Comparison of ENCODE assay signal across 17 mouse cellular contexts in genomic region chr1:194224046-194224445, GRCm38 (mm10).
DNase-seq lines count a peak whose midpoint lies in the region; ATAC-seq and TF ChIP-seq lines count a peak whose summit lies in the region.
"Had no signal": no experiment of that assay in that cellular context is flagged by ENCODE, and none has a peak within 500 bp of the region (broad histone marks: within the 10 kb centered on the region; RNA-seq: fewer than 3 reads in every experiment).

No protein-coding gene starts in this region.

- no peaks in the 10 kb centered on the region for H3K36me3 ChIP-seq in intestine, embryonic 14.5 days (ENCODE audit: control insufficient read depth, insufficient read depth, low read length)
- no peaks in the 10 kb centered on the region for H3K36me3 ChIP-seq in intestine, postnatal 0 days (ENCODE audit: control insufficient read depth, insufficient read depth)
- H3K36me3 ChIP-seq in hindbrain, embryonic 13.5 days = no peaks in the 10 kb centered on the region
- H3K36me3 ChIP-seq in midbrain, postnatal 0 days (ENCODE audit: insufficient read depth, low read length) = no peaks in the 10 kb centered on the region
- H3K36me3 ChIP-seq: G1E had no signal

- H3K27ac ChIP-seq in intestine, embryonic 14.5 days (ENCODE audit: low read depth) = 0 out of 2 replicates have a peak overlapping the region, but pooled peaks have one; percentile 5
- H3K27ac ChIP-seq in intestine, postnatal 0 days (ENCODE audit: low read depth, low read length) = no peak overlapping the region
- H3K27ac ChIP-seq in hindbrain, embryonic 13.5 days = peak overlapping the region; percentile 76
- 0 out of 2 replicates have a peak overlapping the region, but pooled peaks have one; percentile 18 for H3K27ac ChIP-seq in midbrain, postnatal 0 days (ENCODE audit: low read depth, low read length)

- ATAC-seq in intestine, embryonic 14.5 days (replicated peaks; ENCODE audit: low FRiP score, low TSS enrichment, low read depth) = no peak
- ATAC-seq in intestine, postnatal 0 days = no peak
- no peak for ATAC-seq in hindbrain, embryonic 13.5 days (ENCODE audit: low FRiP score)
- no peak for ATAC-seq in midbrain, postnatal 0 days (ENCODE audit: low FRiP score)
- ATAC-seq: CD4-positive, CD25-positive, alpha-beta regulatory T cell, adult 4 months; liver, postnatal 0 days had no signal

- peaks cover 21% of the 10 kb centered on the region for H3K4me1 ChIP-seq in intestine, embryonic 14.5 days (replicated peaks; ENCODE audit: control insufficient read depth, insufficient read depth, low read length)
- H3K4me1 ChIP-seq in intestine, postnatal 0 days (replicated peaks; ENCODE audit: control insufficient read depth, insufficient read depth, low read length) = no peaks in the 10 kb centered on the region
- peaks cover 57% of the 10 kb centered on the region for H3K4me1 ChIP-seq in hindbrain, embryonic 13.5 days (replicated peaks)
- H3K4me1 ChIP-seq in midbrain, postnatal 0 days (ENCODE audit: insufficient read depth, low read length) = peaks cover 9% of the 10 kb centered on the region; the same call in 1 of the 2 replicates

- H3K4me2 ChIP-seq in intestine, embryonic 14.5 days (ENCODE audit: low read length) = no peak overlapping the region
- no peak overlapping the region for H3K4me2 ChIP-seq in intestine, postnatal 0 days (replicated peaks; ENCODE audit: low read depth)
- H3K4me2 ChIP-seq in hindbrain, embryonic 13.5 days = no peak overlapping the region
- no peak overlapping the region for H3K4me2 ChIP-seq in midbrain, postnatal 0 days (ENCODE audit: low read depth, low read length, poor library complexity, severe bottlenecking)

- H3K9me3 ChIP-seq in intestine, embryonic 14.5 days (ENCODE audit: control insufficient read depth, low read length) = no peaks in the 10 kb centered on the region
- no peaks in the 10 kb centered on the region for H3K9me3 ChIP-seq in intestine, postnatal 0 days (ENCODE audit: control insufficient read depth)
- H3K9me3 ChIP-seq in hindbrain, embryonic 13.5 days = no peaks in the 10 kb centered on the region
- no peaks in the 10 kb centered on the region for H3K9me3 ChIP-seq in midbrain, postnatal 0 days (ENCODE audit: low read length)
- H3K9me3 ChIP-seq: G1E had no signal

- H3K27me3 ChIP-seq in intestine, embryonic 14.5 days (replicated peaks; ENCODE audit: control insufficient read depth, insufficient read depth, low read length) = no peaks in the 10 kb centered on the region
- no peaks in the 10 kb centered on the region for H3K27me3 ChIP-seq in intestine, postnatal 0 days (replicated peaks; ENCODE audit: control insufficient read depth, insufficient read depth, low read length)
- no peaks in the 10 kb centered on the region for H3K27me3 ChIP-seq in hindbrain, embryonic 13.5 days
- H3K27me3 ChIP-seq in midbrain, postnatal 0 days (ENCODE audit: insufficient read depth, low read length) = no peaks in the 10 kb centered on the region

- peak; percentile 21 for DNase-seq in embryo, embryonic 10.5 days (ENCODE audit: low spot score)
- no peak for DNase-seq in embryo, embryonic 9.5 days (ENCODE audit: extremely low spot score)
- no peak for DNase-seq in intestine, embryonic 14.5 days (ENCODE audit: low spot score)
- no peak for DNase-seq in midbrain, postnatal 0 days (ENCODE audit: low spot score)
- no peak for DNase-seq in MN1 (ENCODE audit: low spot score)
- DNase-seq in urinary bladder, postnatal 14 days (ENCODE audit: low spot score) = no peak
- DNase-seq: cerebellum, adult 9-11 months; kidney, adult 8-10 months; liver; liver, postnatal 0 days; lung, postnatal 36 days; thymus, postnatal 4 days had no signal

- no peak overlapping the region for H3K4me3 ChIP-seq in intestine, embryonic 14.5 days (ENCODE audit: low read depth, low read length)
- H3K4me3 ChIP-seq in intestine, postnatal 0 days (ENCODE audit: low read depth, low read length) = no peak overlapping the region
- no peak overlapping the region for H3K4me3 ChIP-seq in hindbrain, embryonic 13.5 days
- H3K4me3 ChIP-seq in midbrain, postnatal 0 days (ENCODE audit: low read depth, low read length) = no peak overlapping the region
- H3K4me3 ChIP-seq: erythroblast, embryonic 14.5 days had no signal

- H3K9ac ChIP-seq in intestine, embryonic 14.5 days (ENCODE audit: low read length) = no peak overlapping the region
- no peak overlapping the region for H3K9ac ChIP-seq in intestine, postnatal 0 days (ENCODE audit: low read depth, low read length)
- H3K9ac ChIP-seq in hindbrain, embryonic 13.5 days = no peak overlapping the region
- H3K9ac ChIP-seq in midbrain, postnatal 0 days (replicated peaks; ENCODE audit: low read length, poor library complexity, severe bottlenecking) = no peak overlapping the region
- H3K9ac ChIP-seq: liver, postnatal 0 days had no signal

- TF ChIP-seq CTCF in intestine, postnatal 0 days (IDR thresholded peaks at IDR 0.05; ENCODE audit: low read depth) = no peak
- no peak for TF ChIP-seq CTCF in midbrain, postnatal 0 days (IDR thresholded peaks at IDR 0.05)

- WGBS in intestine, embryonic 14.5 days = 86% methylated on average over 1 of the region's 1 CpGs
- 72% methylated on average over 1 of the region's 1 CpGs for WGBS in intestine, postnatal 0 days
- WGBS in hindbrain, embryonic 13.5 days = 55% methylated on average over 1 of the region's 1 CpGs
- WGBS in midbrain, postnatal 0 days = 65% methylated on average over 1 of the region's 1 CpGs
